Mouse (Mus musculus) urinary bladder, postnatal 4 days (tissue): ENCODE measurements at regions not wholly inside any gene's neighbourhood (a gene's known extent, or its start where the extent isn't known, plus 50 kb on each side); places are given as distances from the start of the nearest gene placed in this dataset.

Experiments used
- DNase-seq, 2 experiments: peaks; one replicate each; pipeline ENCODE4 v3.0.0; 2021 to 2022; ENCODE audit warnings: low spot score in 2 of 2

DNA sequence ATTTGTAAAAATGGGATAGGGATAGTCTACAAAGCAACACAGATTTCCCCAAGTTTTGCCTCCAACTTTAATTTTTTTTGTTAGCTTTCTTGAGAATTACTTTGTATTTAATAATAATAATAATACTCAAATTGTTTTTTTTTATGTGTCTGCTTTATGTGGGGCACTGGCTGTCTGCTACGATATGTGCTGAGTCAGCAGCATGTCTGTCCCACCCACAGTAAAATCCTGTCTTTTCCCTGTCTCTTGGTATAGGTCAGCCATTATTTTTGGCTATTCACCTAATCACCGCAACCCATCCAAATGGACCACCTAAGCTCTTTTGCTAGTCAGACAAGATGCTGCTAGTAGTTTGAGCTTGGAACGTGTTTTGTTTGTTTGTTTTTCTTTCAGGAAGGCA, 473.0 kb downstream of the Hs3st4 start:
- DNase-seq, result no peak

DNA sequence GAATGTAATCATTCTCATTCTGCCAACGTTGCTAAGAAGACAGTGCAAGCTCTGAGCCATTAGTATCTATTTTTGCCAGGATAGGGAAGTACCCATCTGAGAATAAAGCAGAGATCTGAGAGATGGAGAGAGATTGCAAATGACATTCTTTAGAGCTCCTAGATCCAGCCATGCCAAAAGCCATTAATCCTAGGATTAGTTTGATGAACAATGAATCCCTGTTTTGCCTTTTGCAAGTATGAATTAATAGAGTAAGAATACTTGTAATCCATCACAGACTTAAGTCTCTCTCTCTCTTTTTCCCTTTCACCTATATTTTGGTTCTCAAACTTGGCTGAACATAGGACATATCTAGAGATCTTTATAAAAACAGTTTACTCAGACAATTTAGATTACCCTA, 504.7 kb downstream of the Hs3st4 start:
- DNase-seq, result no peak

DNA sequence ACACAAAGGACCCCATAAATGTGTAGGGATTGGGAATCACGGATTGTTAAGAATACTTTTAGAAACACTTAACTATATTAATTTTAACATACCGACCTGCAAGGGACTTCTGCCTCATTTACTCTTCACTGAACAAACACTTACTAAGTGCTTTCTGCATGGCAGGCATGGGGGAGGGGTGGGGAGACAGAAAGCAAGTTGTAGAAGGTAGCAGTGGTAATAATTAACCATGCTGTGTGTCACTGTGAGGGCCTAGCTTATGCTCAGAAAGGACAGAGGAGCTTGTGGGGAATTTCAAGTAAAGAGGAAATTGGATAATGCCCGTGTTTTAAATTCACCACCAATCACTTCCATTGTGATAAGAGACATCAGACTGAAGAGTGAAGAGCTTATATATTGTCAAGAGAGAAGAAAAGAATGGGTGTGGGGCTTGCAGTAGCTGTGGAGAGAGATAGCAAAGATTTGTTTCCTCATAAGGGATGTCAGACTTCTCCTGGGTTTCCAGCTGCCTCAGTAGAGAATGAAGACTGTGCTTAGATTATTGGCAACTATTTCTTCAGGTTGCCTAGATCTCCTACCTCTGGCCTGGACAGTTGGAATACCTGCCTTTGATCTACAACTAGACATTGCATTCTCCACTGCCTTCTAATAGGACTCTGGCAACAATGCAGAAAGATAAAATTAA, 508.6 kb downstream of the Hs3st4 start:
- DNase-seq, result no peak

DNA sequence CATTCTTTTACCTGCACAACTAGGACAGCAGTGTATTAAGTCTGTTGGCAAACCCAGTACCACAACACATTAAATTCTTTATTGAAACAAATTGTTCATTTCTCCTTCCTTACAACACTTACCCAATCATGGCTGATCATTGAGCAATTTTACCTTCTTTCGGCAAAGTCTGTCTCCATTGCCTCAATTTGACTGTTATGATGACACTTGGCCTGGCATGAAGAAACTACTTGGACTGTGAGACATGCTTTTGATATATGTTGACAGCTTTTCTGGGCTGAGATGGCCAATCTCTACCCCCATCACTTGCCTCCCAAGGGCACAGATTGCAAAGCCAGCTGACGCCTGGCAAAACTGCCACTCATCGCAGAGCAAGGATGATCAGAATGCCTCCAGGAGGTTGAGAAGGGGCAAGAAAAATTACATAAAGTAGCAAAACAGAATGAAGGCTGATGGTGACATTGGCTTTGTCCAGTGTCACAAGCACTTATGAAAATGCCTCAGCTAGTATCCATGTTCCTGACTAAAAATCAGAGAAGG, 509.3 kb downstream of the Hs3st4 start:
- DNase-seq, result no peak

DNA sequence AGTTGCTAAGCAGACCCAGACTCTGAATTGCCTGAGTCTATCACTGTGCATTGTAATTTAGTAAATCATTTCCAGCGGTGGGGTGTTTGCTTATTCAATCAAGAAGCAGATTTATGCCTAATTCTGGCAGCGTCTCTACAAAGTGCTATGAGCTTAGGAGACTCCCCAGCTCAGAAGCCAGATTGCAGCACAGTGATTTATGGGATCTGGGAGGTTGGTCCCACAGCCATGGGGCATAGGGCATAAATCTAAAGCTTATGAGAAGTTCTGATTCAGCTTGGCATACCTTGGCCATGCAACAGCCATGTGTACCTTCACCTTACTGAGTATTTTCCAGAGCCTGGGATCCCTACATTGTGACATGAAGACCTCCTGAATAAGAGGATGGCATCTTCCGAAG, 518.0 kb downstream of the Hs3st4 start:
- no peak for DNase-seq

DNA sequence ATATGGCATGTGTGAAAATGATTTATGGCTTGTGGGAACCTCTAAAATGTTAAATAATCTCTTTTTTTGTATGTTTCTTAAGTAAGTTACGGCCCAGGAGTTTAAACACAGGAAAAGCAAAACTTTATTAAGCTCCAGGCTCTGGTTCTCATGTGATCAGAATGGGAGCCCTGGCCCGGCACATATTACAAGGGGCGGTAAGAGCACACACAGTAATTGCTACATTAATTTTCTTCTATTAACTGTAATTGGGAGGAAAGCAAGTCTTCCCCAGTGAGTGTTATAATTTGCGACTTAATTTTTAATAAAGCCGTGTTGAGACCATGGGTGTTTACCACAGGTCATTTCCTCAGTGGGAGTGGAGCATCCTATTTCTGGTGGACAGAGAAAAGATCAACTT, 520.1 kb downstream of the Hs3st4 start:
- DNase-seq, result no peak

DNA sequence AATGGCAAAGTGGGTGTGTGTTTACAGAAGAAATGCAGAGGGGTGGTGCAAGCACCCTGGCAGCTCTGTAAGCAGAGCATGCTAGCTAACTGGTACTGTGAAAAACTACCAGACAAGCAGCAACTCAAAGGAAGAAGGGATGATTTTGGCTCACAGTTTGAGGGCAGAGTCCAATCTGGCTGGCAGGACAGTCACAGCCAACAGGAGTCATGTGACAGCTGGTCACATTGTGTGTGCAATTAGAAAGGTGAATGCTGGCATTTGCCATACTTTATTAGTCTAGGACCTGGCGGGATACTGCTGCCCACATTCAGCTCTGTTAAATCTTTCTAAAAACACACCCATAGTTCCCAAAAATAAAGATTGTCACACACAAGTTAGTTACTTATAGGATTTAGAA, 566.4 kb downstream of the Hs3st4 start:
- no peak for DNase-seq

DNA sequence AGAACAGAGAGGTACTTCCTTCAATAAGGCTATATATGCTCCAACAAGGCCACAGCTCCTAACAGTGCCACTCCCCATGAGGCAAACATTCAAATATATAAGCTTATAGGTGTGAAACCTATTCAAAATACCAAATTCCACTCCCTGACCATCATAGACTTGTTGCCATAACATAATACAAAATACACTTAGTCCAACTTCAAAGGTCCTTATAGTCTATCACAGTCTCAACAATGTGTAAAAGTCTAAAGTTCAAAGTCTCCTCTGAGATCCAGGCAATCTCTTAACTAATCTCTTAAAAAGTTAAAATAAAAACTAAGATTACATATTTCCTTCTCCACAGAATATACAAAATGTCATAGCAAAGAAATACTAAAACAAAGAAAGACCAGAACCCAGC, 574.5 kb downstream of the Hs3st4 start:
- DNase-seq, result no peak

DNA sequence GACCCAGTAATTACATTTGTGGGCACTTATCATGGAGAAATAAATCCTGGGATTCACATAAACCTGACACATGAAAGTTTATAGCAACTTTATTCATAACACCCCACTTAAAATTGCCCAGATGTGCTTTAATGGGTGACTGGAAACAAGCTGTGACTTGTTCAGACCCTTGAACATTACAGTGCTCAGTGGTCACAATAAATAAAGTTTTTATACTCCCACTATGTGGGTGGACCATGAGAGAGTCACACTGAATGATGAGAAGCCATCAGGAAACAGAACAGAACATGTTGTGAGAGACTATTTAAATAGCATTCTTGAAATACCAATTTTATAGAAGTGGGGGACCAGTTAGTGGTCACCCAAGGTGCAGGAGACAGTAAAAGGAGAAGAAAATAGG, 588.1 kb downstream of the Hs3st4 start:
- no peak for DNase-seq

DNA sequence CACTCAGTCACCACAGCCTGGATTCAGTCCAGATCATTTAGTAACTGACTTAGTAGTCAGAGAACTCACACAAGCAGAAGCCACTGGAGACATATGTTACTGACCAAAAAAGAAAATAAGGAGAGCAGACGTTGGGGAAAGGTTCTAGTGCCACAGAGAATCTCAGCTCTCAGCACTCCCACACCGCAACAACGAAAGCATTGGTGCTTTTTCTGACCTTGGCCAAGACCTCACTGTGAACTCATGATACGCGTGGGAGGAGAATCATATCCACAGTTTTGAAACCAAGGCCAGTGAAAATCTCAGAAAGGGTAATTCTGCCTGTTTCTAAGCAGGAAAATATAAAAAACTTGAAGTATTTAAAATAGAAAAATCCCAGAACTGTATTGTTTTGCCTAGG, 591.0 kb downstream of the Hs3st4 start:
- no peak for DNase-seq

DNA sequence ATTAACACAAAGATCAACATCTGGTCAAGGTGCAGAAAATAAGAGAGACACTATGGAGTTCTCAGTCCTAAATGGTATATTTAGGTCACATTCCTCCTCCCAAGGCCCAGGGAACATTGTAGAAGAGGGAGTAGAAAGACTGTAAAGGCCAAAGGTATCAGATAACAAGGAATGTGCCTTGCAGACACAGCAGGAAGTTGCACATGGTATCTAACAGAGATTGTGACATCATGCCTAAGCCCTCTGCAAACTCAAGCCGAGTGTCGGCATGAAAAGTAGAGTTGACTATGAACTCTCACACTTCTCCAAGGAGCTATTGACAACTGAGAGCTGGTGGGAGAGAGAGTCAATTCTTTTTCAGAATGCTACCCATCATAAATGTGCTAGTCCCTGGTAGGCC, 598.7 kb downstream of the Hs3st4 start:
- no peak for DNase-seq

DNA sequence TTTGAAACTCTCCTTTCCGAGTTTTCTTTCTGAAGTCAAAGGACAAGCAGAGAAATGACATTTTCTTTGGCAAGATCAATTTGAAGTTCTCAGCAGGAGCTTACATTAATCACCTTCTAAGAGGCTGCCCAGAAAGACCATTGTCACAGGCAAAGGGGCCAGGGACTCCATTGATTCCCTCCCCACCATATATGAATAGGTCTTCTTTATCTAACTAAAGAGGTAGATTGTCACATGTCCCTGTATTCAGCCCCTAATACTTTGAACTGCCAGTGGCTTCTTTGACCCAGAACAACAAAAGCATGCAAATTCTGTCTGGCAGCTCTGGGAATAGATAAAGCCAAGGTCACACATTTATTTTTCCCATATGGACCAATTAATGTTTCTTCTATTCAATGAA, 602.6 kb downstream of the Hs3st4 start:
- no peak for DNase-seq

DNA sequence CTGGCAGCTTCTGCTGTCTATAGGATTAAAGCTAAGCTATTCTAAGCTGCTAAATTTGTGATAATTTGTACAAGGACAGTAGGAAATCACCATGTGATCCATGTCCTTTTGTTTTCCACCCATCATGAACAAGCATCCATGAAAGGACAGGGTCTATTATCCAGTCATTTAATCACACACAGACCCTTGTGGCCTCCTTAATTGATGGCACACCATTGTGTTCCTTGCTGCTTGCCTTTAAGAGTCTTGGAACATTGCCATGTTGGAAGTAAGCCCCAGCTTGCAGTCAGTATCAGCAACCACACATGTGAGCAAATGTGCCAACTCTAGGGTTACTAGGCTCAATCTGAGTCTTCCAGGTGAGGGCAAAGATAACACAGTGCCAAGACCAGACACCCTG, 608.7 kb downstream of the Hs3st4 start:
- no peak for DNase-seq

DNA sequence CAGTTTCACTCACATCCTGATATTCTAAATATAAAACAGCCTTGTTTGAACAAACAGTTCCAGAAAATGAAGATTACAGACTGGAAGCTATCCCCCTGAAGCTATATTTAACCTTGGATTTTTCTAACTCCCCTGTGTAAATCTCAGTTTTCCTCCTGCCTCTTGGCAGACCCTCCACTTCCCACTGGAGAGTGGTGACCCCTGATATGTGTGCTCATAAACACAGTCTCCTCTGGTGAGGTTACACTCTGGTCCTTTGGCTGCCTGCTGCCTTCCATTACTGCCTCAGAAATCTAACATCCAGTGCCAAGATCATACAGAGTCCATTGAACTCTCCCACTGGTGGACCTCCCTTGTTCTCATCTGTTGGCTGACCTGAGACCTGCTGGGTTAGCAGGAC, 610.8 kb downstream of the Hs3st4 start:
- DNase-seq, result peak in 1 of 2 experiments; percentile 28

DNA sequence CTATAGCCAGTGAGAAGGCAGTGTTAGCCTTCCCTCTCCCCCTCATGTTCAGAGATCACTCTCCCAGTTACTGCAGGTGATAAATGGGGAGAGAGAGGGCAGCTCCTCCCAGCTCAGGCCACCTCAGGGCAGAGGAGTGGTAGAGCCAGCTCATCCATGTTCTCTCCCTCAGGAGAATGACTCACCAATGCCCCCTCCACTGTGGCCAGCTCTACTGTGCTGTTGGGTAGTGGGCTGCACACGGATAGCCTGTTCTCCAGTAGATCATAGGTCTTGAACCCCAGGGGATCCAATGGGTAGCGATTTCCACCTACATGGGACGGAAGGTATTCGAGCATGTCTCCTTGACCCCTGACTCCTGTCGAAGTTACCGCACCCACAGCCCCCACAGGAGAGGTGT, 618.1 kb downstream of the Hs3st4 start:
- DNase-seq, result no peak

DNA sequence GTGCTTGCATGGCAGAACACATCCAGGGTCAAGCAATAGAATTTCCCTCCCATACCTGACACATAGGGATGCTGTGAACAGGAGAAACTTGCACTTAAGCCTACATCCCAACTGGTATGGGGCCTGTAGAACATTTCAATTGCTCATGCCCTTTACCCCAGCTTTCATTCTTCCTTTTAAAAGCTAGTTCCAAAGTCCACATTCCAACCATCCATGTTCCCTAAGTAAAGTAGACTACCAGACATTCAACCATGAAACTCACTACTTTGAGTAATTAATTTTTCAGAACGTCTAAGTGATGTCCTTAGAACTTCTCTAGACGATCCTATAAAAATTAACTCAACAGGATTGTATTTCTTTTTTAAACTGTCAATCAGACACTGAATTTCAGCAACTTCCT, 621.9 kb downstream of the Hs3st4 start:
- DNase-seq, result no peak

DNA sequence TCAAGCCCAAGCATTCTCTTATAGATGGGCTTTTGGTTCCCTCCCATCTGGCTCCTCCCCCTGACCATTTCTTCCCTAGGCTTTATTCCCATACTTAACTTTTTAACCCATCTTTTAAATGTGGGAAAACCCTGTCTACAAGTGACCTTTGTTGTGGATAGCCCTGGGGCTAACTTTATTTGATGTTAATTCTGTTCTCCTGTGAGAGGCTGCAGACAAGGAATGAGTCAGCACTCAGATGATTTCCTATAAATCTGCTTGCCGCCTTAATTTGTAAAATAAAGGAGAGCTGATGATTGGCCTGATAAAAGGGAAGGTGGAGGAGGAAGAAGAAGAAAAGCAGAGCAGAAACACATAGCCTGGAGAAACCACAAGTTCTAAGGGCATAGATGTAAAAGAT, 623.3 kb downstream of the Hs3st4 start:
- DNase-seq, result no peak

DNA sequence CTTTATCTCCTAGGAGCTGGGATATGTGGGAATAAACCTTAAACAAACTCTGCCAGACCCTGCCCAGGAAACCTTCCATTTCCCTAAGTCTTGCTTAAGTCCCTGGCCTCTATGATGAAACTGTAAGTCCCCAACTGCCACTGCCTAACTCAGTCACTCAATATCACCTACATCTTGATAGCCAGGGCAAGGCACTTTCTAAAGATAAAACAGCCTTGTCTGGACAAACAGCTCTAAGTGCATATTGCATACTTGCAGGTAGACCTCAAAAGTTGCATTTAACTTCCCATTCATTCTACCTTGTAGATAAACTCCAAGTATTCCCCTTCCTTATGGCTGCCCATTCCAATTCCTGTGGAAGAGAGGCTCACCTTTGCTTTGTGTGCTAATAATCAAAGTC, 624.4 kb downstream of the Hs3st4 start:
- no peak for DNase-seq

DNA sequence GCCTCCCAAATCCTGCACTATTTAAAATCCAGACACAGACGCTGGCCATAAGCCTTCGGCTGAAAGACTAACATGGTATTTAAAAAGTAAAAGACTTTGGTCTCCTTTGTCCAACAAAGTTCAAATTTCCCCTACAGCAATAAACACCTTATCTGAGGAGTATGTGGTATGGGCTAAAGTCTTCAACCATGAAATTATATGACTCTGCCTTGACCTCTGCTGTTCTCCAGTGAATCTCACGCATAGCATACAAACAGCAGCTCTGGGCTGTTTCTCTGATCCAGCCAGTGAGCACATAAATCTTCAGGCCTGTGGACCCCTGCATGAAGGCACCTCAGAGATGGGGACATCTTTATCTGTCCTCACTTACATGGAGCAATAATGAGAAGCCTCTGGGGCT, 627.8 kb downstream of the Hs3st4 start:
- no peak for DNase-seq

DNA sequence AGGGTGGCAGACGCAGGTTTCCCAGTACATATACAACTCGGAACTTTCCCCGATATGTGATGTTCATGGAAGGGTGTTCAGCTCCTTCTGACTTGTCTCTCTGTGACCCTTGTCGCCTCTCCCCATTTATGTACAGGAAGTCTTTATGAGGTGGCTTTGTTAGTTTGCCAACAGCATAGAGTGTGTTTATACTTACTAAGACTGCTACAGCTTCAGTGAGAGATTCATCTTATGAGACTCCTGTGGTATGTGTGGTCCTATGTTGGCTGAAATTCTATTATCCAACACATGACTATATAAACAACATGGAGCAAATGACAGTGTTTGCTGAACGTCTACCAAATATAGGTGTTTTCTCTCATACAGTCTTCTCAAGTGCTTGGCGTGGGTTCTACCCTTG, 664.5 kb downstream of the Hs3st4 start:
- DNase-seq, result no peak

DNA sequence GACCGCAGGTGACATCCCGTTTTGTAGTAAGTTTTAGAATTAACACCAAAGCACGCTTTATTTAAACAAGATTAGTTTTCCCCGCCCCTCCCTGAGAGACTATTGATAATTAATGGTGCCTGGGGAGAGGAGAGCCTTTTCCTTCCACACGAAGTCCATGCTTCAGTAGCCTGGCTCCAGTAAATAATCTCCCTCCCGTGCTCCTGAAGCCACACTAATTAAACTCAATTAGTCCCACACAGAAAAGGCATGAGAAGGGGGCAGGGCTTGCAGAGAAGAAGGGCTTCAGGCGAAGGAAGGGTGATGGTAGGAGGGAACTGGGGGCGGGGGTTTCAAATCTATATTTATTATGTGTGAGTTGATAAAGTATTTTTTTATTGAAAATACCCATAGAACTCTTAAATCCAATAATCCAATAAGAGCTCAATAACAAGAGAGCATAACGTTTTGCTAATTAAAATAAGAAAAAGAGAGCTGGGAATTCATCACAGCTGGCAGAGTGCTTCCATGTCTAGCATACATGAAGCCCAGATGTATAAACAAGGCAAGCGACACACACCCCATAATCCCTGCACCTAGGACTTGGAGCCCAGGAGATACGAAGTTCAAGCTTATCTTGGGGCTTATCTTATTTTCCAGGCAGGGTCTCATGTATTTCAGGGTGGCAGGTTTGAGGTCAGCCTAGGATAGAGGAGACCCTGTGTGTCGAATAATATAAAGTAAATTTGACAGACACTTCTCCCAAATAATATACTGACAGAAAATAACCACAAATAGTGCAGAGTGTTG, 684.7 kb downstream of the Hs3st4 start:
- DNase-seq, result no peak

DNA sequence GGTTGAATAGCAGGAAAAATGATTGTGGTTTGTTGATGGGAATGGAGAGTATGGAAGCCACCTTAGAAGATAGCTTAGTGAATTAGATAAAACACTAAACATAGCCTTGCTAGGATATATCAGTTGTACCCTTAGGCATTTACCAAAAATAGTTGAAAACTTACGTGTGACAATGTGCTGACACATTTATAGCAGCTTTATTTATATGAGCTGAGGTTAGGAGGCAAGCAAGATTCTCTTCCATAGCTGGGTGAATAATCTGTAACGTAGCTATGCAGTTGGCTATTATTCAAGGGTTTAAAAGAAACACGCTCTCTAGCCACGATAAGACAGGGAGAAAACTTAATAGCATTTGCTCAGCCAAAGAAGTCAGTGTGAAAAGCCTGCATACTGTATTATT, 685.4 kb downstream of the Hs3st4 start:
- no peak for DNase-seq

DNA sequence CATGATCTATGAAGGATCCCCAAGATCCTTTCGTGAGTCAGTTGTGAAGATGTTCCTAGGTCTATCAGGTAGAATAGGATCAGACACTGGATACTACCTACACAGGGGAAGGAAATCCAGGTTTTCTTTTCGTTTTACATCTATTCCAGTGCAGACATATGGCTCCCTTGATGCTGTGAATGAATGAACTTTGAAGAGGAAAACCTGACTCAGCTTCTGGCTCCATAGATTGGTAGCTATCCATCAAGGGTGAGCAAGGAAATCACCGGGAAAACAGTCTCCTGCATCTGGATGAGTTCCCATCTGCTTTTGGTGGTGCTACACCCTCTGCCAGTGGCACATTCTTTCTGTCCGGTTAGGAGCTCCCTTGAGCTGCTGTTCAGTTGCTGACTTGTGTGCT, 687.8 kb downstream of the Hs3st4 start:
- DNase-seq, result no peak
